Mouse (Mus musculus) common myeloid progenitor, adult 5-6 weeks (primary cell): ENCODE data around the gene Oca2. TPM values are rescaled to one million over a fixed set of nuclear protein-coding genes. Genes with fewer than 3 reads are reported as not detected.

Source experiments
- ATAC-seq: replicated peaks from 2 replicates; pipeline ENCODE4 v1.8.0; 2016; ENCODE audit warnings: low read depth, mild to moderate bottlenecking, moderate TSS enrichment, inconsistent platforms; ENCODE audit not compliant: poor library complexity, severe bottlenecking
- total RNA-seq: library from RNA; stranded (forward); fragments of 200-1000, 187-1606 nt; gene quantifications from 2 replicates; pipeline ENCODE4 v1.2.3, GENCODE M21; 2017

Oca2 gene
- not detected in 2 replicates for total RNA-seq

- ATAC-seq: no peak
Measured at GRCm38 (mm10) chr7:56239543-56239942, at the start of gene Oca2. TSS of gene Oca2 (plus strand) at chr7:56239760.

- no peak for ATAC-seq
Measured at GRCm38 (mm10) chr7:56191041-56191440, 48.5 kb upstream of the Oca2 start.

- ATAC-seq: no peak
Measured at GRCm38 (mm10) chr7:56191661-56192060, 47.9 kb upstream of the Oca2 start.

GRCm38 (mm10) chr7:56201483-56202218 lies 37.9 kb upstream of the Oca2 start:
- ATAC-seq: no peak

- ATAC-seq: 0 out of 2 replicates have a peak, but pooled peaks have one; percentile 36
Measured at GRCm38 (mm10) chr7:56202843-56203242, 36.7 kb upstream of the Oca2 start.

- ATAC-seq: no peak
Measured at GRCm38 (mm10) chr7:56203286-56203685, 36.3 kb upstream of the Oca2 start.

- ATAC-seq: no peak
Measured at GRCm38 (mm10) chr7:56204877-56205276, 34.7 kb upstream of the Oca2 start.

GRCm38 (mm10) chr7:56220811-56221210 lies 18.7 kb upstream of the Oca2 start:
- ATAC-seq: no peak

GRCm38 (mm10) chr7:56235794-56236423 lies 3.7 kb upstream of the Oca2 start:
- ATAC-seq: no peak

GRCm38 (mm10) chr7:56236617-56237016 lies 2.9 kb upstream of the Oca2 start:
- no peak for ATAC-seq

GRCm38 (mm10) chr7:56254568-56254967 lies 15.0 kb downstream of the Oca2 start:
- no peak for ATAC-seq

GRCm38 (mm10) chr7:56257875-56258441 lies 18.4 kb downstream of the Oca2 start:
- ATAC-seq: no peak

- ATAC-seq: no peak
Measured at GRCm38 (mm10) chr7:56277506-56277905, 37.9 kb downstream of the Oca2 start.

- ATAC-seq: 0 out of 2 replicates have a peak, but pooled peaks have one; percentile 60
Measured at GRCm38 (mm10) chr7:56291468-56292115, 52.0 kb downstream of the Oca2 start.

GRCm38 (mm10) chr7:56304408-56304807 lies 64.8 kb downstream of the Oca2 start:
- ATAC-seq: no peak

GRCm38 (mm10) chr7:56314358-56314757 lies 74.8 kb downstream of the Oca2 start:
- no peak for ATAC-seq

- no peak for ATAC-seq
Measured at GRCm38 (mm10) chr7:56315630-56316529, 76.3 kb downstream of the Oca2 start.

GRCm38 (mm10) chr7:56327738-56328137 lies 88.2 kb downstream of the Oca2 start:
- no peak for ATAC-seq

GRCm38 (mm10) chr7:56348528-56348927 lies 109.0 kb downstream of the Oca2 start:
- no peak for ATAC-seq
